Mouse (Mus musculus) liver, postnatal 0 days (tissue): ENCODE measurements around the gene Gm49373.

Experiments
- CTCF ChIP-seq: sonication (generic); IDR thresholded peaks from 2 replicates; pipeline ENCODE4 v1.5.1; 2016; ENCODE audit warnings: antibody characterized with exemption, low read depth
- EP300 ChIP-seq: IDR thresholded peaks from 2 replicates; pipeline ENCODE4 v1.6.1; 2016; ENCODE audit warnings: antibody characterized with exemption, low read depth, mild to moderate bottlenecking

DNA sequence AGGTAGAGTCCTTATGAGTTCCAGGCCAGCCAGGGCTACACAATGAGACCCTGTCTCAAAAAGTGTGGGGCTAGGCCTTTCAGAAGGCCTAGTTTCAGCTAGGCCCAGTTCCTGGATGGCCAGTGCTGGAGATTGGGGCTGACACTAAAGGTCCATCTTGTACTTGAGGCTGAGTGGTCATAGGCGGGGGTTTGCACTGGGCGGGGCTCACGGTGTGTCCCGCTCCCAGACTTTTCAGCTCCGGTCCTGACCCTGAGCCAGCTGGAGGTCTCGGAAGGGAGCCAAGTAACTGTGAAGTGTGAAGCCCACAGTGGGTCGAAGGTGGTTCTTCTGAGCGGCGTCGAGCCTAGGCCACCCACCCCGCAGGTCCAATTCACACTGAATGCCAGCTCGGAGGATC lies 46.0 kb downstream of the Gm49373 start:
- no peak for TF ChIP-seq CTCF
- TF ChIP-seq EP300 = no peak
